Mouse (Mus musculus) brain, embryonic 14.5 days (tissue): ENCODE measurements around the gene Gm5737.

Source experiments
- CTCF ChIP-seq: fragments of 200-500 bp; IDR thresholded peaks from 2 replicates; pipeline ENCODE4 v1.5.1; 2012; ENCODE audit warnings: inconsistent platforms, mild to moderate bottlenecking, moderate library complexity, borderline replicate concordance; ENCODE audit not compliant: insufficient read depth, insufficient read length; ENCODE audit errors: extremely low read depth
- POLR2A ChIP-seq: fragments of 200-500 bp; IDR thresholded peaks from 2 replicates; pipeline ENCODE4 v1.6.1; 2012; ENCODE audit warnings: mild to moderate bottlenecking, inconsistent platforms, borderline replicate concordance; ENCODE audit not compliant: poor library complexity, insufficient read depth, insufficient read length, severe bottlenecking; ENCODE audit errors: extremely low read depth

- TF ChIP-seq CTCF (no peak), POLR2A (no peak)
Observed at GRCm38 (mm10) chr7:120862196-120862595, 50.0 kb downstream of the Gm5737 start.
